Mouse (Mus musculus) urinary bladder, postnatal 25 days (tissue): ENCODE measurements around the gene Ttc34.

Experiments used
- DNase-seq: peaks from one replicate; pipeline ENCODE4 v3.0.0; 2022; ENCODE audit warnings: low spot score

The Ttc34 gene

DNA sequence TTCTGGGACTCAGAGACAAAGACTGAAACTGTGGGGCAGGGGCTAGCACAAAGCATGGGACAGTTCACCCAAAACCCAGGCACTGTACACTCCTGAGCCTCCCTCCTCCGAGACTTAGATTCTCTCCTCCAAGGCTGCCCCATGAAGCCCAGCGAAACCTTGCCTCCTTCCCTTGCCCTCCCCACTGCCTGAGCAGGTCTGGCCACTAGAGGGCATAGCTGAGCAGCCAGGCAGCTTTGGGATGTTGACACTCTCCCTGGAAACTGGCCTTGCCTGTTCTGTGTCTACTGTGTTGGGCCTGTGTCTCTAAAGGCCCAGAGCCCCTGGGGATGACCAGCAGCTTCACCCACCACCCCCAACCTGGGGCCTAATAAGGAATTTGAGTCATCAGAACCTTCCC lies at the start of gene Ttc34:
Gene Ttc34, plus strand, starts transcription at position 290 of the 400 bp plus-strand sequence.
- peak; percentile 70 for DNase-seq

DNA sequence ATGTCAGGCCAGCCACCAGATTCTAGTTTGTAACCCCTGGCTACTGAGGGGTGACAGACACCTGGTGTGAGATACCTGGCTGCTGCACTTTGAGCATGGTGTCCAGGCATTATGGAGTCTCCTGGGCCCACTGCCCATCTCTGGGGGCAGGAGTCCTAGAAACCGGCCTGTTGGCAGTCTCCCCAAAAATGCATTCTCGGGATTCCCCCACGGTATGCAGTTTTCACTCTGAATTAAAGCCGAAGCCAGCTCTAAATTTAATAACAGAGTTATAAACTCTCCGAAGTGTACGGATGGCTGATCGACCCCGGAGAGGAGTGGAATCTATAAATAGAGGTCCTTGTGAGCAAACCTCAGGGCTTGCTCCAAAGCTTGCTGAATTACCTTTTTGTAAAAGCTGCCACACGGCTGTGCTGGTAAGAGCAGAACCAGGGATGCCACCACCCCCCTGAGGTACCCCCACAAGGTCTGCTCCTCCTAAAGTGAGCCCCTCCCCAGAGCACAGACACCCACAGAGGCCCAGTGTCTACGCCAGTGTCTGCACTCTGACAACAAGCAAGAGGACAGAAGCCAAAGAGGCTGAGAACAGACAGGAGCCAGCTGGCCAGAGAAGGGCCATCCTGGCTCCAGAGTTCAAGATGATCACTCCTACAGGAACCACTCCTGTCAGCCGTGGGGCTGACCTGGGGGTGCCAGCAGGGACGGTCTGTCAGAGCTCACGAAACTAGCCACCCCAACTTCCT lies 49.1 kb upstream of the Ttc34 start:
- DNase-seq = no peak

DNA sequence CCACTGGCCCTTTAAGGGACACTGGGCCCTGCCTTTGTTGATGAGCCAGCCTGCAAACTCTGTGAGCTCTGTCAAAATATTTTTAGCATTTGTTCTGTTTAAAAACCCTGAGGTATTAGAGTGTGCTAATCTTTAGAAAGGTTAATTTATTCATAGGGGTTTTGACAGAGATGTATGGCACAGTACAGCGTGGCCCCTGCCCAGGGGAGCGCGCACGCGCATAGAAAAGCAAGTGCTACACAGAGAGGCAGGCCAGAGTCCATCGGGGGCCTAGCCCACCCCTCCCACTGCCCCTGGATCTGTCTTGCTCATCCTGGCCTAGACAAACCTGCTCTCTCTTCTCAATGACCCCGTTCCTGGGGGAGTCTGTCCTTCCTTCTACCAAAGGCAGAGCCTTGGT lies 45.4 kb upstream of the Ttc34 start:
- no peak for DNase-seq

- no peak for DNase-seq
Observed at GRCm38 (mm10) chr4:154793499-154793898, 43.8 kb upstream of the Ttc34 start.

GRCm38 (mm10) chr4:154797834-154798233 lies 39.4 kb upstream of the Ttc34 start:
- DNase-seq = peak; percentile 43

GRCm38 (mm10) chr4:154800543-154800942 lies 36.7 kb upstream of the Ttc34 start:
- no peak for DNase-seq

DNA sequence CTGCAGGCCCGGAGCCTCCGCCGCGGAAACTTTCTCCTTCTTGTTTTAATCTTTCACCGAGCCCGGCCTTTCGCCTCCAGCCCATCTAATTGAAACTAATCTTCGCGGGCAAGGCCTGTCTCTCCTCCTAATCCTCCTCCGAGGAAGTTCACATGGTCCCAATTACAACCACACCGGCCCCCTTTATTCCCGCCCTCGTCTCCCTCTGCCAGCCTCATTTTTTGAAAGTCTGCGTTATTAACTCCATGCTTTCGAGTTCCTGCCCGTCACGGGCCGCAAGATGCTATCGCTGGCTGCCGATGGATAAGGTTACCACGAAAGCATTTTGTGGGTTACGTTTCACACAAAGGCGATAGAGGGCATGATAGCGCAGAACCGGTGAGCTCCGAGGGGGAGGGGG lies 35.0 kb upstream of the Ttc34 start:
- DNase-seq = no peak

DNA sequence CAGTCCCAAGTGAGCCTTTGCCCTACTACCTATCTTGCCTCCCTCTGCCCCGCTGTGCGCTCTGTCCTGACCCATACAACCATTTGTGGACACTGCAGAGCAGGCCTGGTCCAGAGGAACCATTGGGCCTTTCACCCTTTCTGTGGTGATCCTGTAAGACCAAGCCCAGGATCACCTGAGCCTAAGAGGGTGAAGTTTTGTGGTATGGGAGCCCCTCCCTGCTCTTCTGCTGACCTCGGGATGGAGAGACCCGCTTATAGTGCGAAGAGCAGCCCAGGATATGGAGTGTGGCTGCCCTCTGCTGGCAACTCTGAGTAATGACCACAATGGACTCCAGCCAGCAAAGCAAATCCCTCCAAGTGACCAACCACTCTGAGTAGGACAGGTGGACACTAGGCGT lies 11.6 kb upstream of the Ttc34 start:
- peak; percentile 56 for DNase-seq

DNA sequence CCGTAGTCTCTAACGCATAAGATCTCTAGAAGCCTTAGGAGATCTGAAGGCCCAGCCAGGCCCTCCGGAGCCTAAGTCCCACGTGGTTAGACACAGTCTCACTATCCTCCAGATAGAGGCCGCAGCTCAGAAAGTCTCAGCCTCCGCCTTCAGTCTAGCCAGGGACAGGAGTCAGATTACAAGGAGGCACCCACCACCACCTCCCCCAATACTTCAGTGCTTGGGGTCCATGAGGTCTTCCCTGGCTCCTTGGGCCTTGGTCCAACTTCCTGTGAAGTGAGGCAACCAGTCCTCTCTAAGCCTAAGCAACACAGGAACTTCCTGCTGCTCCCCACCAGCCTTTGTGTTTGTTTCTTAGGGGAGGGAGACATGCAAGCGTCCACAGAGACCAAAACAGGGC lies 11.0 kb upstream of the Ttc34 start:
- DNase-seq = no peak

GRCm38 (mm10) chr4:154827181-154827580 lies 10.1 kb upstream of the Ttc34 start:
- DNase-seq = no peak

- no peak for DNase-seq
Observed at GRCm38 (mm10) chr4:154827861-154828610, 9.2 kb upstream of the Ttc34 start.

DNA sequence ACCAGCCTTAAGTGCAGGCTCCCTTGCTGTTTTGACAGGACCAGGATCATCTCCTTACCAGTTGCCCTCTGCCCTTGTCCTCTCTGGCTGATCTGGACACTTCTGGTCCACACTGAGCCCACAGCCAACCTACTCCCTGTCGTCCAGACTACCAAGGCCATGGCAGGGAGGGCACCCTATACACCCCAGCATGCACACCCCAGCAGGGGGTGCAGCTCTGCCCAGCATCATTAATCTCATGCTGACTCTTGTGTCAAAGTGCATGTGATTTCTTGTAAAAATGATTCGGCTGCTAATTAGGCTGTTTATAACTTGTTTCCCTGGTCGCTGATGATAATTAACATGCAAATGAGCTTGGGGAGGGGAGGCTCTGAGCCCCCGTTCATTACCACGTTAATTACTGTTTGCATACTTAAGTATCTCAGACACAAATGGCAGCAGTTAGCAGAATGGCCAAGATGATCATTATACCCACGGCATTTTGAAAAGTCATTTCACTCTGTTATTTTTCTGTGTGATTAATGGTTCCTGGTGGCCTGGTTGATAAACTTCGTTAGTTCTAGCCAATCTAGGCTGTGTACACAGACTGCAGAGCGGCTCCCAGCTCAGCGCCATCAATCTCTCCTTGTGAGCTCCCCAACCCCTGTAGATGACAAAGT lies 5.2 kb upstream of the Ttc34 start:
- no peak for DNase-seq

- no peak for DNase-seq
Observed at GRCm38 (mm10) chr4:154836183-154836915, 910 bp upstream of the Ttc34 start.

DNA sequence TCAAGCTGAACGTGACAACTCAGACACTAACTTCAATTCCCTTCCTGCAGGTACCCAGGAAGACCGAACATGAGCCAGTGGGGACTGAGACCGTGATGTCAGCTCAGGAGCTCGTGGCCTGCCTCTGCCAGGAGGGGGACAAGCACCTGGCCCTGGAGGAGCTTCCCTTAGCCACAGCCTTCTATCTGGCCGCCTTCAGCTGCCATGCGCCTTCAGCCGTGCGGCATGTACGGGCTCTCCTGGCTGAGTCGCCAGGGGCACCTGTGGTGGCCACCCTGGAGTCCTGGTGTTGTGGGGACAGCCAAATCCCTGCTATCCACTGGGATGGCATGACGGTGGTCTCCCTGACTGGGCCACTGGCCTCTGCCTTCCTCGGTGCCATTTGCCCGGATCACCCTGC lies 1.5 kb downstream of the Ttc34 start:
- DNase-seq = no peak

DNA sequence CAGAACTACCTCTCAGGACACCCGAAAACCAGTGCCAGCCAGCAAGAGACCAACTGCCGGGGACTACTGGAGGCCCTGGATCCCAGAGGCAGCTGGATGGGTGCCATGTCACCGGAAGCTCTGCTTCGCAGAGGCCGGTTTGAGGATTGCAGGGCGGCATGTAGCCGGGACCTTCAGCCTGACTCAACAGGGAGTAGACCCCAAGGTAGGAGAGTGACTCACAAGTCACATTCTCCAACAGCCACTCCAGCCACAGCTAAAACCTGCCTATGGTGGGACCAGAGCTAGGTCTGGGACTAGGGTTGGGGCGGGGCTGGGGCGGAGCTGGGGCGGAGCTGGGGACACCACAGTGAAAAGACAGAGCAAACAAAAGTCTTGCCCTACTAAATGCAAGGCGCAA lies 2.1 kb downstream of the Ttc34 start:
- no peak for DNase-seq

DNA sequence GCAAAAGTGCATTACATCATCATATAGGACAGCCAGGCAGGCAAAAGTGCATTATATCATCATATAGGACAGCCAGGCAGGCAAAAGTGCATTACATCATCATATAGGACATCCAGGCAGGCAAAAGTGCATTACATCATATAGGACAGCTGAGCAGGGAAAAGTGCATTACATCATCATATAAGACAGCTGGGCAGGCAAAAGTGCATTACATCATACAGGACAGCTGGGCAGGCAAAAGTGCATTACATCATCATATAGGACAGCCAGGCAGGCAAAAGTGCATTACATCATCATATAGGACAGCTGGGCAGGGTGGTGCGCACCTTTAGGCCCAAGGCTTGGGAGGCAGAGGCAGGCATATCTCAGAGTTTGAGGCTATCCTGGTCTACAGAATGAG lies 15.4 kb downstream of the Ttc34 start:
- DNase-seq = no peak

- DNase-seq = no peak
Observed at GRCm38 (mm10) chr4:154853881-154854280, 16.6 kb downstream of the Ttc34 start.

DNA sequence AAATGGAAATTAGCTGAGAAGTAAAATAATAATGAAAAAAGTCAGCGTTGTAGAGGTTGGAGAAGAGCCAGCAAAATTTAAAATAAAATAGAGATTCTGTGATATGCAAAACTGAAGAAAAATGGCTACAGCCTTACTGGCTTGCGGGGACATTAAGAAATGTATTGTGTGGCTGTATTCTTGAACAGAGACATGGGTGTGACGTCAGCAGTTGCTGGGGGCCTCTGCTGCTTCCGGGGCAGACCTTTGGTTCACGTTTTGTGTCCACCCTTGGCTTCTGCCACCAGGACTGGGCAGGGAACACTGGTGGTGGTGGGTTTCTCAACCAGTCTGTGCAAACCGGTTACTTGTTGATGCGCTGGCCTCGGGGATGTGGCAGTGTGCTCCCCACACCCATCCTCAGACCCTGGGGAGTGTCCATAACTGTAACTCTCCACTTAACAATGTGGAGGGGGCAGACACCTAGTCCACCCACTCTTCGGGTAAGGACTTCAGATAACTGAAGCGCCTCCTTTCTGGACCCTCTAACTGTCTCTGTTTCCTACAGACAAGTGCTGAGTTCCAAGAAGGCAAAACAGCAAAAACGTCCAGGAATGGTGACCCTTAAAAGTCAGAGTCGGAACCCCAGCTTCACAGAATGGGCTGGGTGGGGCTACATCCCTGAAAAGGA lies 17.6 kb downstream of the Ttc34 start:
- no peak for DNase-seq

DNA sequence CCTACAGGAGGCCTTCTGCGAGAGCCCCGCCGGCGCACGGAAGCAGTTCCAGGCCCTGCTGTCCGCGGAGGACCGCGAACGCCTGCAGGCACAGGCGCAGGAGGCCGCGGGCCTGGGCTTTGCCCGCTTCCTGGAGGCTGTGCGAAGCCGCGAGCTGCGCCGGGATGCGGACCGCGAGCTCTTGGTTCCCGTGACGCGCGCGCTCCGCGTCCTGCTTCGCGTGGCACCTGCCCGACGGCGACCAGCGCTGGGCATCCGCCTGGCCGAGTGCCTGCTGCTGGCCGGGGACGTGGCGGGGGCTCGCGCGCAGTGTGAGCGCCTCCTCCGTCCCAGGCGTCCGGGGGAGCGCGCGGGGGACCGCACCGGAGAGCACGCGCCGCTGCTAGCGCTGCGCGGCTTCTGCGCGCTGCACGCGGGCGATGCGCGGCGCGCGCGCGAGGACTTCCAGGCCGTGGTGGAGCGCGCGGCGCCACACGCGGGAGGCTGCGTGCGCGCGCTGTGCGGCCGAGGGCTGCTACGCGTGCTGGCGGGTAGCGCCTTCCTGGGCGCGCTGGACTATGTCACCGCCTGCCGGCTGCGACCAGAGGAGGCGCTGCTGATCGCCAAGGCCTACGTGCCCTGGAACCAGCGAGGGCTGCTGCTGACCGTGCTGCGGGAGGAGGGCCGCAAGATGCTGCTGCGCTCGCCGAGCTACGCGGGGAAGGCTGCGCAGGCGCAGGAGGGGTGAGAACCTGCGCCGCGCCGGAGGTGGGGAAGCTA lies 18.6 kb downstream of the Ttc34 start:
- peak; percentile 62 for DNase-seq

DNA sequence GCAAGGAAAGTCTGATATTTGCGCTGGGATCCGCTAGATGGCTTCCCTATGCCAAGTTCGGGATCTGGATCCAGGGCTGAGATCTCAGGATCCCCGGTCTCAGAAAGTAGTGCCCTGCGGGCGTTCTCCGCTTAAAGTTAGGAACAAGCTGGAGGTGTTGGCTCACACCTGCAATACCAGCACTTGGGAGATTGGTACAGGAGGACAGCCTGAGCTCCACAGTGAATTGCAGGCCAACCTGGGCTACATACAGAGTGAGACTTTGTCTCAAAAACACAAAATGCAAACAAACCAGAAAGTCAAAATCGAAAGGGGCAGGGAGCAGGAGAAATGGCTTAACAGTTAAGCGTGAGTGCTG lies 19.2 kb downstream of the Ttc34 start:
- DNase-seq = no peak

GRCm38 (mm10) chr4:154856882-154857281 lies 19.6 kb downstream of the Ttc34 start:
- DNase-seq = no peak
